Mouse (Mus musculus) T-cell, adult 2 months (primary cell): ENCODE data around the gene Tex11.
A peak's percentile ranks its signal among the peaks of the same experiment; 100 is the strongest.
"Not testable (repeated sequence)": the region's sequence is repeated elsewhere in the genome, so short reads cannot be mapped to it uniquely, and the experiment has no call there.

Experiments used
- DNase-seq: peaks from one replicate; pipeline ENCODE4 v3.0.0; 2022; ENCODE audit warnings: low spot score

Tex11 gene

DNA sequence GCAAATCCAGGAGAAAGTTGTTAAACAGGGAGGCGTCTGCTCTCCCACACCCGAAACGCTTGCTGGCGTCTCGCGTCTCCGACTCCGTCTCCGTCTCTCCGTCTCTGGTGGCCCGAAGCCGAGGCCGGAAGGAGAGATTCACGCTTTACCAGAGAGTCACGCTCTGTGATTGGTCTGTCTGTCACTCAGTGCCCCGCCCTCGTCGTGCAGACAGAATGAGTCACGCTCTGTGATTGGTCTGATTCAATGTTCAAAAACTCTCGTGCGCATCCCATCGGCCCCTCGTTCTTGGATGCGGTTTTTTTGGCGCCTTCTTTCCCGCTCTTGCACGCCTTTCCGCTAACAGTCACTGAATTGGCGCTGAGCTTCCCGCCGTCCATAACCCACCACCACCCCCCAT, at the start of gene Tex11:
Tex11 (minus strand) TSS at position 127 of the 400 bp plus-strand sequence.
- DNase-seq = no peak

DNA sequence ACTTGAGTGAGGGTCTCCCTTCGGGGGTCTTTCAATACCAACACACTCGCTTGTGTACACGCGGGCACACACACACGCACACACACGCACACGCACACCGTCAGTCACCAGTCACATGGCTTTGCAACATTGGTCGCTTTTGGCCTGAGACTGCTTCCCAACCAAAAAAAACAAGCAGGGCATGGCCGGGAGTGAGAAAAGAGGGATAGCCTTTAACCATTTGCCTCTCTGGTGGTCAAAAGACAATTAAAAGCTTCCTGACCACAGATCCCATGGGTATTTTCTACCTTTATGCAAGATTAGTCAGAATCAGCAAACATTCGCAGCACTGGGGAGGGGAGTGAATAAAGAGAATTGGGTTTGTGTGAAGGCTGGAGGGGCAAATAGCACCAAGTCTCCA, 26.5 kb upstream of the Tex11 start, which contains the start of gene Slc7a3:
Slc7a3 (minus strand) TSS at position 101 of the 400 bp plus-strand sequence.
- DNase-seq = no peak

DNA sequence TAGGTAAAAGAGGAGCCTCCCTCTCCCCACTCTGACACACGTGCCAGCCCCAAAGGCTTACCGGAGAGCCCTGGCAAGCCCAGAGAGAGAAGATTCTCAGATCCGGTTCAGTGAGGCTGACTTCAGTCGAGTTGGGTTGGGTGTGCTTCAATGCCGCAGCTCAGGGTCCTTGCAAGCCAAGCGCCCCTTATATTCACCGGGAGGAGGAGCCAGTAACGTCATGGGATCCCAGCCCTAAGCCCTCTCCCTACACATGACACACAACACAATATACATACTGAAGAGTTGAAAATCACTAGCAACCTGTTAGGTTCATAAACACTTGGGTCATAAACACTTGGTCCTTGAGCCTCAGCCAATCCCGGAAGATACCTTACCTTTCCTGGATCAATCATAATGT, 25.7 kb upstream of the Tex11 start:
- DNase-seq = not testable (repeated sequence)

DNA sequence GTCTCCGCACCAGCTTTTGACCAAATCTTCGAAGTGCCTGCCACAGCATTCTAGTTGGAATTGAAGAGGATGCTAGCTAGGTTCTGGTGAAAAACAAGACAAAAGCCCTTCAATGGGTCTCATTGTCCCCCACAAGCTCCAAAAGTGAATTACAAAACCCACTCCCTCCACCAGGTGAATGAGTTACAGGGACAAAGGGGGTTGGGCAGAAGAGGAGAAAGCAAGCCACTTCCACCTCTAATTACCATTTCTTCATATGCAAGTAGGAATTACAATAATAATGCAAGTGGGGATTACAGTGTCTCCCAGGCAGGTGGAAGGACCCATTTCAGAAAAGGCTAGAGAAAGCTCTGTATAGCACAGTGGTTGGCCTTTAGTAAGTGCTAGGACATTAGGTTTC, 24.7 kb upstream of the Tex11 start:
- no peak for DNase-seq

DNA sequence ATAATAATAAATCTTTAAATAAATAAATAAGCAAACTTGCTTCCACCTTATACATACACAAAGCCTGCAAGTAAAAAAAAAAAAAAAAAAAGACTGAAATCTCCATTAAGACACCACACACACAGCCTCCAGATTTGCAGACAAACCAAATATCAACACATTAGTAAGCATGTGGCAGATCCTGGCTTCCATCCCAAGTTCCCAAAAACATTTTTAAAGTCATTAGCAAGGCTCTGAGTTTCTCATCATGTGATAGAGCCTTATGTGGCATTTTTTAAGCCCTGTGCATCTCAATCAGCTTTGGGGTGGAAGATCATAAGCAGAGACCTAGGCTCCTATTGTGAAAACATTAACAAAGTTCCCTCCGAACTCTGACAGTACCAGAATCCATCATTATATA, 5.8 kb upstream of the Tex11 start:
- DNase-seq = no peak

DNA sequence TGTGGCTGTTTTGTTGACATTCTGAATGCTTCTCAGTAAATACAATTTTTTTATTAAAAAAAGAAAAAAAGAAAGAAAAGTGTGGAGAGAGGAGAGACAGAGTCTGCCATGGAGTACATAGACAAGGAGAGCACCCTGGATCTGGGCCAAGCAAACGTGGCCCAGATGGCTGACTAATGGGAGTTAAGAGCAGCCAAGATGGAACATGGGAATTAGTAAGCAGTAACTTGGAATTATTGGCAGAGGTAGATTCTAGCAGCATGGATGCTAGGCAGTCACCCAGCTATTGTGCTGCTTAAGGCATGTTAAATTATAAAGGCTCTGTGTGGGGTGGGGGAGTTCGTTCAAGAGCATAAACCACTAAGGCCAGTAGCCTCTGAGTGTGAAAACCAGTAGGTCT, 4.0 kb upstream of the Tex11 start:
- DNase-seq = no peak

DNA sequence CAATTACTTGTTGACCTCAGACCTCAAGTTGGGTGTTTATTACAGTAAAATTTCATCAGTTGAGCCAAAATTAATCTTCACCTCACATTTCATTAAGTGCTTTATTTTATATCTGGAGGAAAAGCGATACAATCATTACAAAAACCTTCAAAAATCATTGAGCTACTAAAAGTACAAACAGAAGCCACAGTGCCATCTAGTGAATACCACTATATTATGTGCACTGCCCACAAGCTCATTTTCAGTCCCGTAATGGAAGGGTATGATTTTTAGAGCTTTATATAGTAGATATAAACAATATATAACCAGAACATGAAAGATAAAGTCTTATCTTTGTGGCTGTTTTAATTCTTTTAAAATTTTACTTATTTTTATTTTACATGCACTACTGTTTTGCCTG, 115.8 kb downstream of the Tex11 start:
- DNase-seq = no peak

DNA sequence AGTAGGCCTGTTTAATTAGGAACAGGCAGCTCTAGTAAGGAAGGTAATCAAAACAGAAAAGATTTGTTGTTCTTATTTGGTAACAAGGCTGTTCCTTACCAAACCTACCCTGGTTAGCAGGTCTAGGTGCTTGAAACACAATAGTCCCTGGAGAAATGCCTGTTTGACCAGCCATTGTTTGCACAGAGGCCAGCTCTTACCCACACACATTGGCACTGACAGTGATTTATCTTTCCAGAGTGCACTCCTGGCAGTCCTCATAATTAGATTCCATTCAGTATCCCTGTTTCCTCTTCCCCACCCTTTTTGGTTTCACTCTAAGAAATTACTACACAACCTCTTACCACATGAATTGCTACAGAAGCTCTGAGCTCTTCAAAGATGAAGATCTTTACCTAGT, 220.3 kb downstream of the Tex11 start:
- DNase-seq = no peak

DNA sequence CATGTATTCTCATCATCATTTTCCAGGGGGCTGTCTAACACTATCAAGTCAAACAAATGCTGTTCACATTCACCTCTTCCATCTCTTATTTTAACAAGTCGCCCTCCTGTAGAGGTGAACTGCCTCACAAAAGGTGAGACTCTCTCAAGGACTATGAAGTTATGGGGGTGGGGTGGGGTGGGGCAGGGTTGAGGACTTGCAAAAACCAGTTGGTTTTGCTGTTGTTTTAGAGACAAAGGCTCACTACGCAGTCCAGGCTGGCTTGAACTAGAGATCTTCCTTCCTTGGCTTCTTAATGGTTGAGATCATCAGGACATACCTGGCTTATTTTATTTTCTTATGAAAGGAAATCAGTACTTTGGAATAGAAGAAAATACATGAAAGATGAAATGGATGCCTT, 226.7 kb downstream of the Tex11 start:
- no peak for DNase-seq

DNA sequence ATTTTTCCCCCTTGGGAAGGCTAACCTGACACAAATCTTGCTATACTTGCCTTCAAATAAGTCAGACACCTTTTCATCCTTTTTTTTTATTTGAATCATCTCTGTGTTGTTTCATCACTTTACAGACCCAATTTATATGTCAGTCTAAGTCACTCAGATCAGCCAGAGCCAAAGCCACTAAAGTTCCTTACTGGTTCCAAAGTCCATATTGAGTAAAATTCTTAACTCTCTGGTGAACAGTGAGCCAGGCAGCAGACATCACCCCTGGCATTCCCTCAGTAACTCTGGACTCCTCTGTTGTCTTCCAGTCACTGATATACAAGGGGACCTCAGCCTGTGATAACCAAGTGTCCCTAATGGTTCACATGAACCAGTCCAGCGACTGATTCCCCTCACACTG, 233.9 kb downstream of the Tex11 start:
- DNase-seq = no peak

DNA sequence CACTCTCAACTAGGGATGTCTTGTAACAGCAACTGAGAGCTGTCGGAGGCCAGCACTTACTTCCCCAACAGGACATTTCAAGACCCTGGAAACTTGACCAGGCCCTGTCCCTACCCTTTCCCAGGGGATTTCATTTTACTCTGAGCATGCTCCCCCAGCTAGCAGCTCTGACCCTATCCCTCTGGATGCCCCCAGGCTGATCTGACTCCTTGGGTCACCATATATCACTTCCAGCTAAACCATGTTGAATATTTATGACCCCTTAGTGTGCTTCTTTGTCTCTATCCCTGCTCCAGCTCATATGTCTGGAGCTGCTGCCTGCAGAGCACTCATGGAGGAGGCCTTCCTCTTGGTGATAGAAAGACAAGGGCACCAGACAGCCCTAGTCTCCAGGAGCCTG, 238.3 kb downstream of the Tex11 start:
- DNase-seq = no peak

DNA sequence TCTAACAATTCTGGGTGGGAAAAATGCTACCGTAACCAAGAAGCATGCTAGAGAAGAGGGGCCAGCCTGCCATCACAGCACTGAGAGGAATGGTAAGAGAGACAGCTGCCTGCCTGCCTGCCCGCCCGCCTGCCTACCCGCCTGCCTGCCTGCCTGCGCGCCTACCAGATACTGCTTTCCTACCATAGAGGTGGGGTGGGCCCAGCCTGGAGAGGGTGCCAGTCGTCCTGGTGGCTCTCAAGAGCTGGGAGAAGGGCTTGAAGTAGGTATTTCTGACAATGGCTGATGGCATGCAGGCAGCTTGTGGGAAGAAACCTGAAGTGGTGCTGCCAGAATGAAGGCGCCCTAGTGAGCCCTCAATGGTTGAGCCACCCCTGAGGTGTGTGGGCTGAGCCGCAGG, 240.8 kb downstream of the Tex11 start:
- DNase-seq = no peak

DNA sequence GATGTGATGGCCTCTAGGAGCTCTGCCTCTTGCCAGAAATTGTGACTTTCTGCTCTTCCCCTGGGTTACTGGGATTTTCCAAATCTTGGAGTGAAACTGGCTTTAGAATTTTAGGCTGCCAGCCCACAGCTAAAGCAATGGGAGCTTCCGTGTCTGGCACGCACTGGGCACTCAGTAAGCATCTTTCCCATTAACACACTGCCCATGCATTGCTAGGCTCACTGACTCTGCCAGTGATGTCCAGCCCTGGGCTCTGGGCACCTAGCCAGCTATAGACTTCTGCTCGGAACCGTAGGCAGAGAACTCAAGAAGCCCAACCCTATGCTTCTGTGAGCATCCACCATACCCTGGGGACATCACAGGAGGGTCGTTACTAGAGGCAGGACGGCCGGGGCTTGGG, 243.7 kb downstream of the Tex11 start:
- DNase-seq = no peak

DNA sequence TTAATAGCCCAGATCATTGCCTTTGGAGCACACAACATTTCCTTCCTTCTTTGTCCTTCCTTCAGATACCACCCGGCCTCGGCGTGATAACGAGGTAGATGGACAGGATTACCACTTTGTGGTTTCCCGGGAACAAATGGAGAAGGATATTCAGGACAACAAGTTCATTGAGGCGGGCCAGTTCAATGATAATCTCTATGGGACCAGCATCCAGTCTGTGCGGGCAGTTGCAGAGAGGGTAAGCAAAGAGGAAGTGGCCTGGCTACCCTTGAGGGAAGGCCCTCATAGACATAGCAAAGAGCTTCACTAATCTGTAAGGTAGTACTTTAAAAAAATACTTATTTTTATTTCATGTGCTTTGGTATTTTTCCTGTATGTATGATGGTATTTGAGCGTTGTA, 245.3 kb downstream of the Tex11 start:
- DNase-seq = no peak

DNA sequence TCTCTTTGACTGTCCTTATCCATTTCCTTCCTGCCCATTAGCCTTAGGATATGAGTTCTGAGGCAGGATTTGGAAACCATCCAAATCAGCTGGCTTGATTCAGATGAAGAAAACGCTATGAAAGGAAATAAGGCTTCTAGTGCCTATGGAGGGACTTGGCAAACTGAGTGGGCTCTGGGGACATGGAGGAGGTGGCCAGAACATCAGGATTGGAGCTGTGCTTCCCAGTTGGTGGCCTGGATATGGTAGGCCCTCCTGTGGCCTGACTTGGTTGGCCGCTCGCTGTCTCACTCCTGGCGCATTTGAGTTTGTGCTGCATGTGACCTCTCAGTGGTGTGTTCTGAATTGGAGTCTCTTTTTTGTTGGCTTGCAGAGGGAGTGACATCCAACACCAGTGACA, 248.3 kb downstream of the Tex11 start:
- no peak for DNase-seq

DNA sequence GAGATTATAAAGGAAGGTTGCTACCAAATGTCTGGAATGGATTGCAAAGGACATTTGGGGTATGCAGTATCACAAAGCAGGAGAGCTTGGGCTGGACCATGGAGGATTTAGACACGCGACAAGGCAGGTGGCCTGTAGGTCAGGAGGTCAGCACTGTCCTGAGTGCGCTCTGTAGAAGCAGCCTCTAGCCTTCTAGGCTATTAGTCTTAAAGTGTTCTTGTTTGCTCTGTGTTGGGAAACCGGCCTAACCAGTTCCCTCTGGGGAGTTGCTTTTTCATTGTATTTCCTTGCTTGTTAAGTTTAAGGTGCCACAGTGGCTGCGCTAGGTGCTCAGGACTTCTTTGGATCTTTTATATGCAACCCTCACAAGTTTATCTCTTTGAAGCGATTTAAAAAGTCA, 257.4 kb downstream of the Tex11 start:
- DNase-seq = no peak

DNA sequence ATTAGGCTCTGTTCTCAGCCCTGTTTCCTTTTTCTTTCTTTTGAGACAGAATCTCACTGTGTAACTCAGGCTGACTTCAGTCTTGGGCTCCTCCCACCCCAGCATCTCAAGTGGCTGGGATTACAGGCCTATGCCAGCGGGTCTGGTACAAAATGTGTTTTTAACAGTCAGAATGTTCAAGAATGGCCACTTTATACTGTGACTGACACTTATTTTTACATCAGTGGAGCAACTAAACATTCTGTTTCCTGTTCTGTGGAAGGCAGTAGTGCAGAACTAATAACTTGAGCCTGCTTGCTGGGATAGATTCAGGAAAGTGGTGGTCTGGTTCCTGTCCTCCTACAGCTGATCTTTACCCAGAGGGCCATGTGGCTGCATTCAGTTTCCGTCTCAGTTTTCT, 258.8 kb downstream of the Tex11 start:
- no peak for DNase-seq

DNA sequence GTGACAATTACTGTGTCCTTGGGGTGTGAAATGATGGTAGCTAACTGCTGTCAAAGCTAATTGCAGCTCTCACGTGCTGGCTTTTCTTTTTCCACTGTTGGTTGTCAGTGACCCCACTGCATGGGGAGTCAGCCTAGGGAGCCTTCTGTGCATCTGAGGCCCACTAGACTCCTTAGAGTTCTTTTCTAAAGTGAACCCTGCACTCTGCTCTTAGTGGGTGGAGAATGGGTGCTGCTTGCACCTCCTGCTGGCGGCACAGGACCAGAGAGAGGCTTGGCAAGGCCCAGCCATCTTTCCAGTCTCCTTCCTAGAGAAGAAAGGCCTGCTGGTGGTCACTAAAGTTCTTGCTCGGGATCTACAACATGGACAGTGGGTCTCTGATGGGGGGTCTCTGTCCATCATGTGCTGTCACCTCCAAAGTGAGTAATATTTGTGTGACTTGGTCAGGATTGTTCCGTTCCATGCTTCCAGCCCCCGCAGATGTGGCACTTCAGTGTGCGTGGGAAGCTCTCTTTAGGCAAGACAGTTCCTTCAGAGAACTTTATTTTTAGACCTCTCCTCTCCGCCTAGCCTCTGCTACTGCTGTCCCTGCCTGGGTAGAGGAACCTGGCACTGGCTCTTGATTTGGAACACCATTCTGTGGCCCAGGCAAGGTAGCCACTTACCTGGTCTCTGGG, 261.5 kb downstream of the Tex11 start:
- no peak for DNase-seq

DNA sequence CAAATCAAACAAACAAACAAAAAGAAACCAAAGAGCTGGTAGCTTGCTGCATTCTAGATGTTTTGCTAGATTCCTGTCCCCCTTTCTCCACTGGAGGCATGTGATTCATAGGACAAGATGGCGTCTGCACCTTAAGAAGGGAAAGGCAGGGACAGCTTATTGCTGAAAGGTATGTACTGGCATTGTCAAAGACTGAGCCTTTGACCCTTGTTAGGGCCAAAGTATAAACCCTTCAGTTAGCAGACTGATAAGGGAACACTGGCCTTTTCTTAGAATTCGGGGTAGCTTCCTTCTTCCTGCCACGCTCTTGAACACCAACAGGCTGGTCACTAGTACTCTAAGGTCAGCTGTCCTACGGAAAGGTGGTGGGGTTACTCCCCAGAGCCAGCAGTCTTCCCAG, 262.1 kb downstream of the Tex11 start:
- DNase-seq = no peak

DNA sequence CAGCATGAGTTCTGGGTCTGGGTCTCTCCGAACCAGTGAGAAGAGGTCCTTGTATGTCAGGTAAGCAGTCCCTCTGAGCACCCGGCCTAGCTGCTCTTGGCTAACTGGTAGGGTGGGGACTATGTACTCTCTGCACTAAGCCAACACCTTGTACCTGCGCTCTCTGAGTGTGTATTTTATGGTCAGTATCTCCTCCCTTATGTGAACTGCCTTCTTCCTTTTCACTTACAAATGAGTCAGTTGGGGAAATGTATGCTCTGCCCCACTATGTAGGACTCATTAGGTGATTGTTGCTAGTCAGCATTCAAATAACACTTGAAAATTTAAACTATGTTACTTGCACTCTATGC, 262.8 kb downstream of the Tex11 start:
- DNase-seq = no peak

DNA sequence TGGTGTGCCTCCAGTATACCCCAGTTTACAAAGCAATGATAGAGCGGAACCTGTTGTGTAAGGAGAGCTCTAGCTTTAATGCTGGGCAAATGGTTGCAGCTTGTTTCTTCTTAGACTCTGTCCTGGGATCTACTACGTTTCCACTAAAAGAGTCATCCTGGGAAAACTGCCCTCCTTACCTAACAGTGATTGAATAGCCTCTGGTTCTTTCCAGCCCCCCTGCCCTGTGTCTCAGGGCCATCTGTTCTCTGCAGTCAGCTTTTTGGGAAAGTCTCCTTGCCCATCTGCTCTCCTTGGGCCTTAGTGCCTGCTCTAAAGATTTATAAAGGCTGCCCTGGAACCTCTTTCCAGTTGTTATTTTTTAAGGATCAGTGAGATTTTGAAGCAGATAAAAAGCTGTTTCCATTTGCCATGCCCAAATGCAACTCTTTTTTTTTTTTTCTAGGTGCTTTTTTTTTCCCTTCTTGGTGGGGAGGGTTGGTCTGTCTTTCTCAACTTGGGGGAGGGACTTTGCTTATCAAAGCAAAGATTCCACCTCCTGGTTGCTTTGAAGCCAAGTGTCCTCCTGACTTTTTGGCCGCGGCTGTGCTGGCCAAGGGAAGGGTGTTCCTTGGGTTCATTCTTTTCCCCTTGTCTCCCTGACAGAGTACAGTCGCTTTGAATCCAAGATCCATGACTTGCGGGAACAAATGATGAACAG, 263.3 kb downstream of the Tex11 start:
- DNase-seq = no peak

DNA sequence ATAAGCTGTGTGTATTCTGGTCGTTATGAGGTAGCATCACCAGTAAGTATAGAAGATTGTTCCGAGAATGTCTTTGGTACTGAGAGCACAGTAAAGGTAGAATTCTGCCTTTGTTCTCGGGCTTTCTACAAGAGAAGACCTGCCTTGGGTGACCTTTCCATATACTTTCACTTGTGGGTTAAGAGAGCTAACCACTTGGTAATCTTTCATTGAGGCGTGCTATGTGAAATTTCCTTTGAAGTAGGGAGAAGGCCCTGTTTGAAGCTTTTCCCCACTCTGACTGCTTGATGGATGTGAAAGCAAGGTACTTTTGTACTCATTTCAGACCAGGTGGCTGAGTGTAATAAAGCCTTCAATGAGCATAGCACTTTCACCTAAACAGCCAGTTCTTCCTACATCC, 270.1 kb downstream of the Tex11 start:
- DNase-seq = peak; percentile 50
